Mouse (Mus musculus) embryonic fibroblast, embryonic 13.5 days (primary cell): ENCODE measurements around the gene Lrrc4c. TPM values are rescaled to one million over a fixed set of nuclear protein-coding genes. Genes with fewer than 3 reads are reported as not detected.

Source experiments
- H3K27ac ChIP-seq: 2 replicates; pipeline ENCODE4 v1.5.1; 2012; ENCODE audit warnings: low read length, control low read depth, inconsistent platforms; ENCODE audit not compliant: insufficient read depth
- H3K4me1 ChIP-seq: 2 replicates; pipeline ENCODE4 v1.6.1; 2011; ENCODE audit warnings: low read length; ENCODE audit not compliant: control insufficient read depth, insufficient read depth
- H3K4me3 ChIP-seq: 2 replicates; pipeline ENCODE4 v1.5.1; 2011; ENCODE audit warnings: mild to moderate bottlenecking, control low read depth, low read length; ENCODE audit not compliant: insufficient read depth
- CTCF ChIP-seq: IDR thresholded peaks from 2 replicates; pipeline ENCODE4 v1.5.1; 2011; ENCODE audit warnings: mild to moderate bottlenecking, control low read depth, low read length, moderate library complexity, borderline replicate concordance; ENCODE audit not compliant: insufficient read depth
- POLR2A ChIP-seq: IDR thresholded peaks from 2 replicates; pipeline ENCODE4 v1.6.1; 2011; ENCODE audit warnings: low read depth, mild to moderate bottlenecking, control low read depth, low read length, moderate library complexity
- polyA plus RNA-seq: library from polyadenylated mRNA; stranded (reverse); fragments of >200 nt; gene quantifications from 2 replicates; pipeline ENCODE4 v1.2.4, GENCODE M21; 2011; ENCODE audit warnings: low read depth; ENCODE audit not compliant: missing spikeins, insufficient read length

The Lrrc4c gene
- polyA plus RNA-seq, 1 experiment: 6.3 TPM

GRCm38 (mm10) chr2:97027585-97027984 is 709.6 kb downstream of the Lrrc4c start:
- no peak overlapping the region for H3K4me3 ChIP-seq
- TF ChIP-seq CTCF (no peak), POLR2A (no peak)
- H3K27ac ChIP-seq: no peak overlapping the region
- no peaks in the 10 kb centered on the region for H3K4me1 ChIP-seq

GRCm38 (mm10) chr2:97036401-97036800 is 718.4 kb downstream of the Lrrc4c start:
- no peak overlapping the region for H3K4me3 ChIP-seq
- H3K4me1 ChIP-seq: no peaks in the 10 kb centered on the region
- H3K27ac ChIP-seq: no peak overlapping the region
- TF ChIP-seq POLR2A (no peak), CTCF (no peak)

- no peak overlapping the region for H3K4me3 ChIP-seq
- no peaks in the 10 kb centered on the region for H3K4me1 ChIP-seq
- H3K27ac ChIP-seq: no peak overlapping the region
- TF ChIP-seq POLR2A (no peak), CTCF (no peak)
Observed at GRCm38 (mm10) chr2:97037024-97037814, 719.2 kb downstream of the Lrrc4c start.

GRCm38 (mm10) chr2:97044016-97044415 is 726.0 kb downstream of the Lrrc4c start:
- TF ChIP-seq CTCF: no peak
- no peak for TF ChIP-seq POLR2A

GRCm38 (mm10) chr2:97045628-97046027 is 727.7 kb downstream of the Lrrc4c start:
- no peaks in the 10 kb centered on the region for H3K4me1 ChIP-seq
- no peak overlapping the region for H3K4me3 ChIP-seq
- no peak overlapping the region for H3K27ac ChIP-seq
- TF ChIP-seq POLR2A (no peak), CTCF (no peak)

More at GRCm38 (mm10) chr2:97044016-97044415, 726.0 kb downstream of the Lrrc4c start:
- Histone ChIP-seq H3K27ac (no peak overlapping the region), H3K4me1 (no peaks in the 10 kb centered on the region), H3K4me3 (no peak overlapping the region)

GRCm38 (mm10) chr2:97080156-97080555 is 762.2 kb downstream of the Lrrc4c start:
- TF ChIP-seq POLR2A: no peak
- no peak overlapping the region for H3K27ac ChIP-seq
- H3K4me1 ChIP-seq: no peaks in the 10 kb centered on the region
- no peak overlapping the region for H3K4me3 ChIP-seq

- no peak for TF ChIP-seq CTCF
- TF ChIP-seq POLR2A: no peak
- Histone ChIP-seq H3K4me3 (no peak overlapping the region), H3K4me1 (no peaks in the 10 kb centered on the region), H3K27ac (no peak overlapping the region)
Observed at GRCm38 (mm10) chr2:97097965-97098364, 780.0 kb downstream of the Lrrc4c start.

GRCm38 (mm10) chr2:97103398-97104162 is 785.6 kb downstream of the Lrrc4c start:
- no peak for TF ChIP-seq CTCF
- no peak for TF ChIP-seq POLR2A
- Histone ChIP-seq H3K27ac (no peak overlapping the region), H3K4me1 (no peaks in the 10 kb centered on the region), H3K4me3 (no peak overlapping the region)

- no peak overlapping the region for H3K4me3 ChIP-seq
- H3K27ac ChIP-seq: no peak overlapping the region
- TF ChIP-seq CTCF (no peak), POLR2A (no peak)
- H3K4me1 ChIP-seq: no peaks in the 10 kb centered on the region
Observed at GRCm38 (mm10) chr2:97124246-97124645, 806.3 kb downstream of the Lrrc4c start.

GRCm38 (mm10) chr2:97138454-97138853 is 820.5 kb downstream of the Lrrc4c start:
- no peak for TF ChIP-seq CTCF
- Histone ChIP-seq H3K4me3 (no peak overlapping the region), H3K4me1 (no peaks in the 10 kb centered on the region), H3K27ac (no peak overlapping the region)
